Mouse (Mus musculus): Measurements from ENCODE around the gene Slc24a5. TPM values are rescaled to one million over a fixed set of nuclear protein-coding genes. Genes with fewer than 3 reads are reported as not detected.
"Not testable (repeated sequence)": the region's sequence is repeated elsewhere in the genome, so short reads cannot be mapped to it uniquely, and the experiment has no call there.

Slc24a5 gene
- polyA plus RNA-seq, 1 experiment from 2014 or later: 4.4 TPM

DNA sequence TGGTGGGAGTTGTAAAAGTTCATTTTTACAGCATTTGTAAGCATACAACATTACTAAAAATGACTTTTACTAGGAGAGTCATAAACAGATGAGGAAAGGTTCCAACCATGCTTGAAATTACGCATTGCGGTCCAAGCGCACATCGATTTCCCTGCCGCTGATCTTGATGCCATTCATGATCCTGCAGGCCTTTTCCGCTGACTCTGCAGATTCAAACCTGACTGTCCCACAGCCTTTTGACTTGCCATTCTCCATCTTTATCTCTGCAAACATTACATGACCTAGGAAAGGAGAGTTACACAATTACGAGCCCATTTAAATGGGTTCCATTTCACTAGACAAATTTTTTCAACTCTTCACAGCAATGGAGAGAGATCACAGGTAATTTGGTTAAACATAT lies 20.8 kb downstream of the Slc24a5 start:
- Histone ChIP-seq H3K4me1 (ENCODE audit: control insufficient read depth, insufficient read depth, low read length) (peaks cover 5% of the 10 kb centered on the region), H3K9me3 (ENCODE audit: control insufficient read depth, low read length) (no peaks in the 10 kb centered on the region), H3K27ac (replicated peaks; ENCODE audit: low read depth, low read length) (no peak overlapping the region), H3K4me2 (ENCODE audit: low read depth, severe bottlenecking) (no peak overlapping the region), H3K9ac (ENCODE audit: low read length) (no peak overlapping the region), H3K4me3 (ENCODE audit: low read depth, low read length) (no peak overlapping the region), H3K27me3 (ENCODE audit: control insufficient read depth, insufficient read depth, low read length) (no peaks in the 10 kb centered on the region), H3K36me3 (ENCODE audit: control insufficient read depth, insufficient read depth, low read length) (peaks cover 4% of the 10 kb centered on the region)
- ATAC-seq (ENCODE audit: insufficient number of reproducible peaks, low FRiP score, low TSS enrichment, low read depth) (no peak), DNase-seq (ENCODE audit: low spot score) (no peak)
- 95% methylated on average over 7 of the region's 7 CpGs for WGBS

GRCm38 (mm10) chr2:125092123-125092522 lies 24.2 kb downstream of the Slc24a5 start:
- H3K9me3 ChIP-seq (ENCODE audit: control insufficient read depth, low read length); H3K27ac ChIP-seq (replicated peaks; ENCODE audit: low read depth, low read length); H3K4me1 ChIP-seq (ENCODE audit: control insufficient read depth, insufficient read depth, low read length); H3K4me2 ChIP-seq (ENCODE audit: low read depth, severe bottlenecking); H3K9ac ChIP-seq (ENCODE audit: low read length); DNase-seq (ENCODE audit: low spot score); H3K27me3 ChIP-seq (ENCODE audit: control insufficient read depth, insufficient read depth, low read length); H3K4me3 ChIP-seq (ENCODE audit: low read depth, low read length); ATAC-seq (ENCODE audit: insufficient number of reproducible peaks, low FRiP score, low TSS enrichment, low read depth); H3K36me3 ChIP-seq (ENCODE audit: control insufficient read depth, insufficient read depth, low read length): not testable (repeated sequence)
- WGBS: 86% methylated on average over 3 of the region's 3 CpGs

DNA sequence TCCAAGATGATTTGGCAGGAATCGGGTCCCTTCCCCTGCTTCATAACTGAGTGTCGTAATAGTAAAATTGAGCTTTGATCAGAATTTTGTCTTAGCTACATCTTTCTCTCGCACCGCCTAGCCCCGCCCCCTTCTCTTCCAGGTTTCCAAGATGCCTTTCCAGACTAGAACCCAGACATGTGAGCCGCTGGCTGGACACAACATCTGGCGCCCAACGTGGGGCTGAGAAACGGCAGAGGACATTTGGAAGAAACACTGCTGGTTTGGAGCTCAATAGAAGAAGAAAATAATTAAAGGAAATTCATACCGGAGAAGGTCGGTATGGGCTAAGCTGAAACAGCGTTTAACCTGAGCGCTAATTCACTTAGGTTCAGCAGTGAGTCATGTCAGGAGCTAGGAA lies 36.6 kb downstream of the Slc24a5 start:
- WGBS: 97% methylated on average over 13 of the region's 13 CpGs
- H3K4me2 ChIP-seq (ENCODE audit: low read depth, severe bottlenecking); DNase-seq (ENCODE audit: low spot score); H3K4me3 ChIP-seq (ENCODE audit: low read depth, low read length); ATAC-seq (ENCODE audit: insufficient number of reproducible peaks, low FRiP score, low TSS enrichment, low read depth); H3K9ac ChIP-seq (ENCODE audit: low read length); H3K27me3 ChIP-seq (ENCODE audit: control insufficient read depth, insufficient read depth, low read length); H3K9me3 ChIP-seq (ENCODE audit: control insufficient read depth, low read length); H3K27ac ChIP-seq (replicated peaks; ENCODE audit: low read depth, low read length); H3K4me1 ChIP-seq (ENCODE audit: control insufficient read depth, insufficient read depth, low read length): not testable (repeated sequence)
- H3K36me3 ChIP-seq (ENCODE audit: control insufficient read depth, insufficient read depth, low read length): peaks cover 10% of the 10 kb centered on the region; the same call in 1 of the 2 replicates

DNA sequence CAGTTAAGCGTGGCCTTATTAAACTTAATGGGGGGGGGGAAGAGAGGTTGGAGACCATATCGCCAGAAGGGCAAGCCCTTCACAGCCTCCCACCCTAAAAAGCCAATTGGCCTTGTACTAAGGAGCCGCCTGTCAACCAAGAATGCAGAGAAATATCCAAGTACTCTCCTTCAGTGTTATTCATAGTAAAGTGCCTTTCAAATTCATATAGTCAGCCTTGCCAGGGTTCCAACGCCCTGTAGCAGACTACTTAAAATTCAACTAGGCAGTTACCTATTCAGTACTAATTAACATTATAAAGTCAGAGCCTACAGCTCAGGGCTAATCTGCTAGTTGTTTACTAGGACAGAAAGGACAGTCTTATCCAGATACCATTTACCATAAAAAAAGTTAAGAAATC lies 38.6 kb downstream of the Slc24a5 start:
- H3K27me3 ChIP-seq (ENCODE audit: control insufficient read depth, insufficient read depth, low read length); H3K4me1 ChIP-seq (ENCODE audit: control insufficient read depth, insufficient read depth, low read length); H3K4me2 ChIP-seq (ENCODE audit: low read depth, severe bottlenecking); H3K4me3 ChIP-seq (ENCODE audit: low read depth, low read length); H3K27ac ChIP-seq (replicated peaks; ENCODE audit: low read depth, low read length); H3K9ac ChIP-seq (ENCODE audit: low read length); DNase-seq (ENCODE audit: low spot score); ATAC-seq (ENCODE audit: insufficient number of reproducible peaks, low FRiP score, low TSS enrichment, low read depth); H3K9me3 ChIP-seq (ENCODE audit: control insufficient read depth, low read length): not testable (repeated sequence)
- 96% methylated on average over 4 of the region's 4 CpGs for WGBS
- peaks cover 13% of the 10 kb centered on the region; the same call in 1 of the 2 replicates for H3K36me3 ChIP-seq (ENCODE audit: control insufficient read depth, insufficient read depth, low read length)

DNA sequence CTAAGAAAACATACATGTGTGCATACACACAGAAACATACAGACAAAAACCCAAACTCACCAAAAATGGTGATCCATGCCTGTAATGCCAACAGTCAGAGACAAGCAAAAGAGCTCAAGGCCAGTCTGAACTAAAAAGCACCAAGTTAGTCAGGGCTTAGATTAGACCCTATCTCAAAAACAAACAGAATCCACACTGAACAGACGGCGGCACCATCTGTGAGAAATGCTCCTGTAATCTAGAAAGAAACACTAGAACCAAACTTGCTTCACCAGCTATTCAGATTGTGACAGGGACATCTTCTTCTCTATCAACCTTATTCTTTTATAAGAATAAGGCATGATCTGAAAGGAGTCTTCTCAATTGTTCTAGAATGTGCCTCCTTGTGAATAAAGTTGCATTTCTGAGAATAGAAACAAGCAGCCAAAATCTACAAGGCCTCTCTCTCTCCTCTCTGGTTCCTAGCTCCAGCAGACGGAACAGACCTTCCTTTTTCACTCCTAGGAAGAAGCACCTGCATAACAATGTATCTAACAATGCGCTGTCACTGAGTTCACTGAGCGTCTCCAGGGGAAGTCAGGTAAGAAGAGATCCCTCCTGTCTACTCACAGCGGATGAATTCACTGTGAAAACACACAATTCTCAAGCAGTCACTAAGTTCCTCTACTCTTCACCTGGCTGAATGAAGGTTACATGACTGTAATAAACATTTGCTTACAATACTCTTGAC lies 51.6 kb downstream of the Slc24a5 start:
- H3K27me3 ChIP-seq (ENCODE audit: control insufficient read depth, insufficient read depth, low read length): no peaks in the 10 kb centered on the region
- no peak for DNase-seq (ENCODE audit: low spot score)
- H3K4me2 ChIP-seq (ENCODE audit: low read depth, severe bottlenecking): no peak overlapping the region
- H3K4me3 ChIP-seq (ENCODE audit: low read depth, low read length): no peak overlapping the region
- no peak overlapping the region for H3K27ac ChIP-seq (replicated peaks; ENCODE audit: low read depth, low read length)
- H3K9me3 ChIP-seq (ENCODE audit: control insufficient read depth, low read length): no peaks in the 10 kb centered on the region
- H3K36me3 ChIP-seq (ENCODE audit: control insufficient read depth, insufficient read depth, low read length): no peaks in the 10 kb centered on the region
- WGBS: 89% methylated on average over 6 of the region's 6 CpGs
- H3K4me1 ChIP-seq (ENCODE audit: control insufficient read depth, insufficient read depth, low read length): peaks cover 9% of the 10 kb centered on the region
- no peak for ATAC-seq (ENCODE audit: insufficient number of reproducible peaks, low FRiP score, low TSS enrichment, low read depth)
- no peak overlapping the region for H3K9ac ChIP-seq (ENCODE audit: low read length)

DNA sequence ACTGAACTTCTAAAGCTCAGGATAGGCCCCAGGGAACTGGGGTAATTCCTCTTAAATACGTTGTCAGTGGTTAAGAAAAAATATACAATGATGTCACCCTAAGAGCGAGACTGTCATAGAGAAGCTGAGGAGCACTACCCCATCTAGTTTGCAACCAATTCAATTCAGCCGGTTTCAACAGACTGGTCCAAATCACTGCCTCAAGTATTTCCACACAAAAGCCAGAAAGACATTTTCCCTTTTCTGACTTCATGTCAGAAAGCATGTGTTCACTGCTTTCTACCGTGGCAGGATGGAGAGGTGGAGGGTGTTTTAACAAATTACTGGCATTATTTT lies 54.3 kb downstream of the Slc24a5 start:
- no peak overlapping the region for H3K27ac ChIP-seq (replicated peaks; ENCODE audit: low read depth, low read length)
- 18% methylated on average over 4 of the region's 4 CpGs for WGBS

DNA sequence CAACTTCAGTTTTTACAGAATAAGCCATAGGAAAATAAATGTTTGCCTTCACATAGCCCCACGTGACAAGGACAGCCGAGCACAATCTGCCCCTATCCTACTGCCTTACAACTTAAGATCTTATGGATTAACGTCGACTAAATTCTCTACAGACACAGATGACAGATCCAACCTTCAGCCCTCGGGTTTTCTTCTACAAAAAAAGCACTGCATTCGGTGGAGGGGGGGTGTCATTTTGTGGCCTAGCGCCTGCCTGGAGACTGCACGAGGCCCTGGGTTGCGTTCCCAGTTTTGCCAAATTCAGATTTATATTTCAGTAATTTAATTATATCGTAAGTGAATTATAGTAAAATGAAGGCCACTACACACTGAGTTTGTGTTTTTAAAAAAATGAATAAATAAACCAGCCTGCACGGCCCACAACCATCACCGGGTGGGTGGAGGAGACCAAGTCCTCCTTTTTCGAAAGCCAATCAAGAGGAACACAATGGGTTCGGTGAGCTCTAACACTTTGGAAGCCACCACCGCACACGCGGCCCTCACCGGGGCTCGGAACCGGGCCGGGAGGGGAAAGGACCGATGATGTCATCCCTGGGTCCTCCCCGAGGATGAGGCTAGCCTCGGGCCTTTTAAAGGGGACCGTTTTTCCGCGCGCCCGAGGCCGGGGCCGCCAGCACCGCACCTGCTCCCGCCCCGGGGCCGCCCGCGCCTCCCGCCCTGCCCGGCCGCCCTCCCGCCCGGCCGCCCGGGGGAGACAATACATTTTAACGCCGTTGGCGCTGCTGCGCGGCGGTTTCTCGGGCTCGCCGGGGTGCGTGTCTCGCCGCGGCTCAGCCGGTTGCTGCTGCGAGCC lies 54.9 kb downstream of the Slc24a5 start:
- Histone ChIP-seq H3K27ac (replicated peaks; ENCODE audit: low read depth, low read length) (peak overlapping the region; percentile 83), H3K27me3 (ENCODE audit: control insufficient read depth, insufficient read depth, low read length) (no peaks in the 10 kb centered on the region), H3K4me1 (ENCODE audit: control insufficient read depth, insufficient read depth, low read length) (peaks cover 9% of the 10 kb centered on the region), H3K9me3 (ENCODE audit: control insufficient read depth, low read length) (no peaks in the 10 kb centered on the region), H3K4me3 (ENCODE audit: low read depth, low read length) (peak overlapping the region; percentile 71), H3K4me2 (ENCODE audit: low read depth, severe bottlenecking) (peak overlapping the region; percentile 60), H3K9ac (ENCODE audit: low read length) (peak overlapping the region; percentile 99), H3K36me3 (ENCODE audit: control insufficient read depth, insufficient read depth, low read length) (no peaks in the 10 kb centered on the region)
- ATAC-seq (ENCODE audit: insufficient number of reproducible peaks, low FRiP score, low TSS enrichment, low read depth): peak; percentile 69
- peak; percentile 61 for DNase-seq (ENCODE audit: low spot score)
- under 1% methylated on average over 53 of the region's 59 CpGs for WGBS

More for the DNA sequence above, 54.3 kb downstream of the Slc24a5 start:
- H3K4me1 ChIP-seq (ENCODE audit: control insufficient read depth, insufficient read depth, low read length): peaks cover 9% of the 10 kb centered on the region
- no peak for ATAC-seq (ENCODE audit: insufficient number of reproducible peaks, low FRiP score, low TSS enrichment, low read depth)
- peak overlapping the region; percentile 99 for H3K9ac ChIP-seq (ENCODE audit: low read length)
- no peaks in the 10 kb centered on the region for H3K9me3 ChIP-seq (ENCODE audit: control insufficient read depth, low read length)
- H3K4me3 ChIP-seq (ENCODE audit: low read depth, low read length): peak overlapping the region; percentile 71
- no peak for DNase-seq (ENCODE audit: low spot score)
- peak overlapping the region; percentile 60 for H3K4me2 ChIP-seq (ENCODE audit: low read depth, severe bottlenecking)
- H3K36me3 ChIP-seq (ENCODE audit: control insufficient read depth, insufficient read depth, low read length): no peaks in the 10 kb centered on the region
- no peaks in the 10 kb centered on the region for H3K27me3 ChIP-seq (ENCODE audit: control insufficient read depth, insufficient read depth, low read length)

DNA sequence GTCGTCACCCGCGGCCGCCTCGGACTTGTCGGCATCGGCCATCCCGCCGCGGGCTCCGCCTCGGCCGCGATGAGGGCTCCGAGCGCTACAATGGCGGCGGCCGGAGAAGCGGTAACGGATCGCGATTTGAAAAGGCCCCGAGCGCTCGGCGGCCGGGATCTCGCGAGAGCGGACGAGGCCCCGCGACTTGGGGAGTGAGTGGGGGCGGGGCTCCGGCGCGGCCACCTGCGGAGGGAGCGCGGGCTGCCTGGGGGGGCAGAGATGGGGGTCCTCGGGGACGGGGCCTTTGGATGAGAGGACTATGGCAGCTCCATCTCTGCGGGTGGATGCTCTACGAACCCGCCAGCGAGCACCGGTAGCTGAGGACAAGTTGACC lies 55.5 kb downstream of the Slc24a5 start, which contains the start of gene Myef2:
TSS of gene Myef2 (minus strand) at position 185 of the 376 bp plus-strand sequence.
- no peaks in the 10 kb centered on the region for H3K27me3 ChIP-seq (ENCODE audit: control insufficient read depth, insufficient read depth, low read length)
- no peaks in the 10 kb centered on the region for H3K9me3 ChIP-seq (ENCODE audit: control insufficient read depth, low read length)
- ATAC-seq (ENCODE audit: insufficient number of reproducible peaks, low FRiP score, low TSS enrichment, low read depth) (peak; percentile 86), DNase-seq (ENCODE audit: low spot score) (peak; percentile 92)
- under 1% methylated on average over 37 of the region's 48 CpGs for WGBS
- H3K36me3 ChIP-seq (ENCODE audit: control insufficient read depth, insufficient read depth, low read length): no peaks in the 10 kb centered on the region
- peaks cover 9% of the 10 kb centered on the region for H3K4me1 ChIP-seq (ENCODE audit: control insufficient read depth, insufficient read depth, low read length)
- peak within 1 kb of the TSS; percentile 83 for H3K27ac ChIP-seq (replicated peaks; ENCODE audit: low read depth, low read length)
- H3K4me2 ChIP-seq (ENCODE audit: low read depth, severe bottlenecking): peak within 1 kb of the TSS; percentile 60
- peak within 1 kb of the TSS; percentile 99 for H3K9ac ChIP-seq (ENCODE audit: low read length)
- peak within 1 kb of the TSS; percentile 71 for H3K4me3 ChIP-seq (ENCODE audit: low read depth, low read length)
